Mouse (Mus musculus) granulocyte monocyte progenitor cell, adult 5-6 weeks (primary cell): ENCODE data around the gene Helb. TPM values are rescaled to one million over a fixed set of nuclear protein-coding genes. Genes with fewer than 3 reads are reported as not detected.
"Not testable (repeated sequence)": the region's sequence is repeated elsewhere in the genome, so short reads cannot be mapped to it uniquely, and the experiment has no call there.

Source experiments
- ATAC-seq: replicated peaks from 2 replicates; pipeline ENCODE4 v1.8.0; 2016; ENCODE audit warnings: mild to moderate bottlenecking, moderate TSS enrichment, inconsistent platforms; ENCODE audit not compliant: poor library complexity, severe bottlenecking
- total RNA-seq, 2 experiments: library from RNA; stranded (forward) in 1 of 2; stranded (reverse) in 1 of 2; fragments of 200-712, 200-1000 nt in 1 of 2; fragments of >200 nt in 1 of 2; fragmentation: Nextera tagmentation in 1 of 2; gene quantifications; 2 replicates each; pipeline ENCODE4 v1.2.3; 2014 to 2017

The Helb gene
- total RNA-seq (2014; fragmentation: Nextera tagmentation) (29.5 and 32.7 TPM in 2 replicates), total RNA-seq (2017) (35.3 and 39.7 TPM in 2 replicates)

DNA sequence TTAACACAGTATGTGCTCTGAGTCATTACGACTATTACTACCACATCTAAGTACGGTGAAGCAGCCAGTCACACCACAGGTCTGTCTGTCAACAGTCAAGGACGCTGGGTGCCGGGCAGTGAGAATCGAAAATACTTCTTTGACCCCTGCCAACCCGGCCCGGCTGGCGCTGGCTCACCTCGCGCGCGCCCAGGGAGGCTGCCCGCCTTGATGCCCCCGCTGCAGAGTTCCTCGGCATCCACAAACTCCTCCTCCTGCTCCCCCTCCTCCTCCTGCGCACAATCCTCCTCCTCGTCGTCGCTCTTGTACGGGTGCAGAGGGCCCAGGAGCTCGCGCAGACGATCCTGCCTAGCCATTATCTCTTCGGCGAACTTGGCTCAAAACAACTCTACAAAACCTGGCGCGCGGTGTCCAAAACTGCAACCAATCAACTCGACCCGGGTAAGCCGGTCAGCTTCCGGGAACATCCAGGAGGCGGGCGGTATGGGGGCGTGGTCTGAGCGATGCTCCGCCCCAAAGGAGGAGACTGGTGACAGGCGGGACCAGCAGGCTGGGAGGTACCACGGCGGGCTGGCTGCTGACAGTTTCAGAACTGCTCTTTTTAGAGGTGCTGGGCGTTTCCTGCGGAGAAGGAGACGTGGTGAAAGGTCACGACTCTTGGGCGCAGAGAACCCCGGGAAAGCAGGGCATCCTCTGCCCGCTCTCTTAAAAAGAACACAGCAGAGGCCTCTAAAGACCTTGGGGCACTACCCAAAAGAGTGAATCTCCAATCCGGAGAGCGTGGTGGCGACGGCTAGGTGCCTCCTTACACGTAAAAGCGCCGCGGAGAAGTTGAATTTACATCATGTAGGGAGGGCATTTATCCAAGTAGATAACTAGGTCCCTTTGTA, at the start of gene Helb:
Helb (minus strand) TSS at position 481 of the 890 bp plus-strand sequence.
- ATAC-seq, result peak; percentile 94

DNA sequence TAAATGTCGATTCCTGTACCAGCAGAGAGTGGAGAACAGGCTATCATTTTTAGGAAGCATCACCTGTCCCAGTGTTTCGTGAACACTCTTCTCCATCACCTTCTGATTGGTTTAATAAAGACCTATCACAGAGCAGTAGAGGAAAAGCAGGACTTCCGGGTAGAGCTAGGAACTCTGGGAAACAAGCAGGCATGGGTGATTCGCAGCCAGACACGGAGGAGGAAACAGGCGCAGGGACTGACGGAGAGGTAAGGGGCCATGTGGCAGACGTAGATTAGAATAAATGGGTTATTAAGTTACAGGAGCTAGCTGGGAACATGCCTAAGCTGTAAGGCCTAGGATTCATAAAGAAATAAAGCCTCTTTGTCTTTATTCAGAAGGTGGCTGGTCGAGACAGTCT, 47.7 kb upstream of the Helb start:
- no peak for ATAC-seq

DNA sequence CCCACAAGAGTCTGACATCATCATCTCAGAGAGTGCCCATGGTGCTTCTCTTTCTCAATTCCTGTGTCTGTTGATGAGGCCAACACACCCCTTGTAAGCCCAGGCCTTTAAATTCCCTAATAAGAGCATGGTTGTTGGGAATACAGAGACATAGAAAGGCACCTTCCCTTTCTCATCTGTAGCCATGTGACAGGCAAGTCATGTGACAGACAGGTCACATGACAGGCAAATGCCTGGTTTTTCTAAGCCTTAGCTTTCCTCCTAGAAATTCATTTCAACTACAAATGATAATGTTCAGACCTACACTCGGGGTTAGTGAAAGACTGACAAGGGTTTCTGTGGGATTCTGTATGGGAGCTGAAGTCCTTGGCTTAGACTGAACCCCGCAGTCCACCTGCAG, 41.1 kb upstream of the Helb start:
- no peak for ATAC-seq

DNA sequence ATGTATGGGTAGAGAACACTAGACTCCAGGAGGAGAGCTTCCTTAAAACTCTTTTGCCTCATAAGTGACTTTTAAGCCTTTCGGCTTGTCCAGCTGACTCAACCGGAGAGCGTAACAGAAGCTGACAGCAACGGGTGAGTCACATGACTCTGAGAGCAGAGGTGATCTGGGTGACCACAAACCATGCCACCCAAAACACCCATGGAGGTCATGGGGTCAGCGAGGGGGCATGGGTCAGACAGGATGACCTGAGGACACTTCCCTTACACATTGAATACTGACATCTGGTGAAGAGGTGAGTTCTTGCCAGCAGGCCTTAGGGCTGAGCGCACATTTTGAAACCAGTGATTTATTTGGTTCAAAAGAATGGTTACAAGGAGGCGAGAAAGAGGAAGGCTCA, 38.9 kb upstream of the Helb start:
- ATAC-seq, result no peak

DNA sequence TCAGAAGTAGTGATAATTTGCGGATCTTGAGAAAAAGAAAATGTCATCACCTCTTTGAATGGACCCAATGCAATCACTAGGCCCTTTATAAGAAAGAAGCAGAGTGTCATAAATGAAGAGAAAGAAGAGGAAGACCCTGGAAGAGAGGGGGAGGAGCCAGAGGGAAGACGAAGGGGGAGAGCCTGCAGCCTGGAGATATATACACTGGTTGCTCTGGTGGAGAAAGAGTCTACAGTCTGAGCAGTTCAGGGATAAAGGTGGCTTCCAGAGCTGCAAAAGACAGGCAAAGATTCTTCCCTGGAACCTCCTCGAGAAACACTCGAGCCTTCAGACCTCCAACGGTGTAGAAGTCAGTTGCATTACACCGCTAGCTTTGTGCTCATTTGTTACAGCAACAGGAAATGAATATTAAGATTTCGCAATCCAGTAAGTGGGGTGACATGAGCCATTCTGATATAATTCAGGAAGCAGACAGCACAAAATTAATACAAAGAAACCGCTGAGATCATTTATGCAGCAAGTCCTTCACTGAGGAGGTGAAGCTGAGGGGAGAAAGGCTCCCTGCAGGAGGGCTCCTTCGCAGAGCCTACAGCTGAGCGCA, 28.2 kb upstream of the Helb start:
- peak; percentile 90 for ATAC-seq

DNA sequence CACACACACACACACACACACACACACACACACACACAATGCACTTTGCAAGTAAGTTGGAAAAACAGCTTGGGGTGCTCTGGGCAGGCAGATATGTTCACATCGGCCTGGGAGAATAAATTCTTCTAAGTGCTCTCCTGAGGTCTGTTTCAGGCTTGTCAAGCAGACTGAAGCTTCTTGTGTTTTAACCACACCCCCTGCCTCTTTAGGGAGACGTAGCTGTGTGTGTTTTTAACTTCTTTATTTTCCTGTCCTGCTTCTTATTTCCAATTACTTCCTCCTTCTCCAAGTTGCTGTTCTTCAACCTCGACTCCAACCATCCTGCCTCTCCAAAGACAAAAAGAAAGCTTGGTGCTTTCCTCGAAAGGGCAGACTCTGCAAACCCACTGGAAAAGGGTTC, 27.4 kb upstream of the Helb start:
- ATAC-seq, result peak; percentile 47

DNA sequence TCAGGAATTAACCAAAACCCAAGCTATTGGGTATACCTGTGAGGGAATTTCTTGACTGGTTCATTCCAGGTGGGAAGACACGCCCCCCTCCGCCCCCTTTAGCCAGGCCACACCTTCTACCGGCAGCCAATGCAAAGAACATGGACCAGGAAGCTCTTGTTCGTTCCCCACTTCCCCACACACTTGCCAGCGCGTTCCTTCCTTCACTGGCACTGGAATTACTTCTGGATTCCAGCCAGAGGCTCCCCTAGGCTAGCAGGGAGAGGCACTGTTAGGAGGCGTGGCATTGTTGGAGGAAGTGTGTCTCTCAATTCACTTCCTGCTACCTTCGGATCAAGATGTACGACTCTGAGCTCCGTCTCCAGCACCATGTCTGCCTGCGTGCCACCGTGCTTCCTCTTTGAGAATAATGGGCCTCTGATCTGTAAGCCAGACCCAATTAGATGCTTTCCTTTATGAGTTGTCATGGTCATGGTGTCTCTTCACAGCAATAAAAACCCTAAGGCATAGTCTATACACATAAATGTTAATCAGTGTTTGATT, 23.3 kb upstream of the Helb start:
- ATAC-seq, result peak; percentile 72

DNA sequence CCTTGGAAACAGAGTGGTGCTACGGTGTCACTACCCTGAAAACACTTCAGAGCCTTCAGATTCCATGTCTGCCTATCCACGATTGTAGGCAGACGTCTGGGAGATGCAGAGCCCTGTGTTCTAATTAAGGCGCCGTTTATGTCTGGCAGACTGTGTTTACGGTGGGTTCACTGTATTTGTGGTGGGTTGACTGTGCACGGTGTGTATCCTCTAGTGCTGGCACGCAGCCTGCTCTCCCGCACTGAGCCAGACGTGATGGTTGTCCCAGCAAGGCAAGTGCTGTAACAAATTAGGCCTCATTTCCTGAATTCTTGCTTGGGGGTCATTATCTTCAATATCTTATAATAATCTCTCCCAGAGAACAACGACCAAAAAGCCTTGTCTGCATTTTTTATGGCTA, 20.9 kb upstream of the Helb start:
- ATAC-seq, result no peak

DNA sequence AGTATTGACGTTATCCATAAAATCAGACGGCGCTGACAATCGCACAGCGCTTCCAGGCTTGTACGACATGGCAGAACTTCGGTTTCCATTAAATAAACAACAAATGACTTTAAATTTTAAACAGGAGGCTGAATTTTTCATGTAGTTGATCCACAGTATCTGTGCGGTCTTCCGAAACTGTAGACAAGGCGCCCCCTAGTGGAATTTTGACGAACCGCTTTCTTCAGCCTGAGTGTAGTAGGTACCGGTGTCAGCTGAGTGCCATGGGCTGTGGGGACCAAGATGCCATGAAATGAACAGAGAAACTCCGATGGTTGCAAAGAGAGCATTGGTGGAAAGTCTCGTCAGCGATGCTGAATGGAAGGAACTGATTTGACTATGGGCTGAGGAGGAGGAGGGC, 17.8 kb upstream of the Helb start:
- peak; percentile 68 for ATAC-seq

DNA sequence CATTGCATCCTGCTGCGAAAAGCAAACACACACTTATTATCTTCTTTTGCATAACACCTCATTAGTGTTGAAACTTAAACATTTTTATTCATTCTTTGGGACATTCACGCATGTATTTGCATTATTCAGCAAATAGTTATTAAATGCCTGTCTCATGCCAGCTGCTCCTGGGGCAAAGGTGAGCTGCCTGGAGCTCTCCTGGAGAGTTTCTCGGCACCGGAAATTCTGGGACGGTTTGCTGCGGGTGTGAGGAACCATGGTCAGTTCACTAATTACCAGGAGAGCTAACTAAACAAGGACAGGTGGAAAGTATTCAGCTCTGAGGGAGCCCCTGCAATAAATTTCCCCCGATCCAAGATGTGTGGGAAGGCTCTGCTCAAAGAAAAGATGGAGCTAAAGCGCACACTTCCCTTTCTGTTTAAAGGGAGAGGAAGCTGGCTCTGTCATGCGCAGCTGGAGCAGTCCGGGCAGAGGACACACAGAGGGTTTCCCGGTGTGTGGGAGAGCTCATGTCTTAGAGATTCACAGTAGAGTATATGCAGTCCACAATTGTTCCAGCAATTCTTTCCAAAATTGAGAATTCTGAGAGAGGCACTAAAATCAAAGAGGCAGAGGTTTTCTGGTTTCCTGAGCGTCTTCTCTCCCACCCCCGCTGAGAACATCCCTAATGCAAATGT, 16.0 kb upstream of the Helb start:
- ATAC-seq, result peak; percentile 39

DNA sequence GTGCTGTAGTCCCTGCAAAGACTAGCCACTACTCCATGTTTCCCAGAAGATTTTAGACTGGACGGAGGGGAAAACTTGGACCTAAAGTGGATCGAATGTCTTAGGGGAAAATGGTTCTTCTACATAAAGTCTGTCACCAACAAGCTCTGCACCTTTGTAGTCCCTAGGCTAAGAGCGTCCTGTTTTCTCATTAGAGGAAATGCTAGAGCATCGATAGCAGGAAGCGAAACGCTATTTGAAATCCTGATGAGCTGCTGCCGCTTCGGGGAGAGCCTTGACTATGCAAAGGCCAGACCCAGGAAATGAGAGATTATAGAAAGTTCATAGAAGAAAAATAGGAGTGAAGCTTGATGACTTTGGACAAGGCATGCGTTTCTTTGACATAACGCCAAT, 12.7 kb upstream of the Helb start:
- peak; percentile 74 for ATAC-seq

DNA sequence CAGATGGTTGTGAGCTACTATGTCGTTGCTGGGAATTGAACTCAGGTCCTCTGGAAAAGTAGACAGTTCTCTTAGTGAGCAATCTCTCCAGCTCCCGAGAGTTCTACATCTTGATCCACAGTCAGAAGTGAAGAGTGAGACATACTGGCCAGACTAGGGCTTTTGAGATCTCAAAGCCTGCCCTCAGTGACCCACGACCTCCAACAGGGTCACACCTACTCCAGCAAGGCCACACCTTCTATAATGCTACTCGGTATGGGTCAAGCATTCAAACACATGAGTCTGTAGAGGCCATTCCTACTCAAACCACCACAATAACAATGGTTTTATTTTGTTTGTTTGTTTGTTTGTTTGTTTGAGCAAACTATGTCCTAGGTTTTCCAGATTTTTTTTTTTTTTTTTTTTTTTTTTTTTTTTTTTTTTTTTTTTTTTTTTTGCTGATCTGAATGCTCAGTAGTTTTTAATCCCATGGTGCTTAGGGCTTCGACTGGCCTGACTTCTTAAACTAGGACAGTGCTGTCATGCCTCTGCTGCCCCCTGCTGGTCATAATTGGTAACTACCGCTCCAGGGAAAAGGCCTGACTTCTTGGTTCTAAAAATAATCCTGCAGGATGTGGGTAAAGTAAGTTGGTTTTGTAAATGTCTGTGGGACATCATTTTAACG, 12.1 kb upstream of the Helb start:
- ATAC-seq, result peak; percentile 86

DNA sequence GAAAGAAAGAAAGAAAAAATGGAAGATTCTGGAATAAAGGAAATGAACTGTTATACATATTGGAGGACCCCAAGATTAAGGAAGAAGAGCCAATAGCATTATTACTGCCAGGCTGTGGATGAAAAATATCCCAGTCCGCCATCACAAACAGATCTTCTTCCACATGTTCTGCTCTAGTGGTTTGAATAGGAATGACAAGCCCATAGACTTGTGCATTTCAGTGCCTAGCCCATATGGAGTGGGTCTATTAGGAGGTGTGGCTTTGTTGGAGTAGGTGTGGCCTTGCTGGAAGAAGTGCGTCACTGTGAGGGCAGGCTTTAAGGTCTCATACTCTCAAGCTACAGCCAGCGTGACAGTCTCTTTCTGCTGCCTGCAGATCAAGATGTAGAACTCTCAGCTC, 10.9 kb upstream of the Helb start:
- peak; percentile 41 for ATAC-seq

DNA sequence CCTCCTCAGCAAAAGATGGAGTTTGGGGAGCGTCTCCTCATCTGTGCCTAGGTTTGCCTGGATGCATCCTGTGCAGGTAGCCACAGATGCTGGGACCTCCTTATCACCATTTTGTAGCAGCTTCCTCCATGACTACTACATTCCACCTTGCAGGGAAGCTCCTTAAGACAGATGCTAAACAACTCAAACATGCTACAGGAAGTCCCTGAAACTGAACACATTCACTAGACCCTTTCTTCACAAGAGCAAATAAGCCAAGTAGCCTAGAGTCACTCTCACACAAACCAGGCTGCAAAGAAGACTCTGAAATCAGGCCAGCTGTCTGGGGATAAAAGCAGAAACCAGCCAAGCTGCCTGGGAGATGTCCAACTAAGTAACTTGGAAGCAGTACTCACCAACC, 2.5 kb upstream of the Helb start:
- no peak for ATAC-seq

DNA sequence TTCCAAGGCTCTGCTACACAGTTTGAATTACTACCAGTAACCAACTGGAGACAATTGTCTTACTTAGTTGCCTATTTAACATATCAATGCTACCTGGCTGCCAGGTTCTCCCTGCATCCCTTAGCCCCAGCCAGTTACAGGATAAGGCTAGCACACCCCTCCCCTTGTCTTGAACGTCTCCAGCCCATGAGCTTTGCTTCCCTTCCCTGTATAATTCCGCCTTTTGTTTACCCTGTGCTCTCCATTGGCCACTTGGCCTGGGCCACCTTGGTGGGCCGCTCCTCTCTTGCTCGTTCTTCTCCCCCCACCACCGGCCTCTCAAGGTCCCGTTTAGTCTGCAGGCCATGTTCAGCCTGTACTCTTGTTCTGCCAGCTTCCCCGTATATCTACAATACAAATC, 1.7 kb upstream of the Helb start:
- ATAC-seq, result no peak

DNA sequence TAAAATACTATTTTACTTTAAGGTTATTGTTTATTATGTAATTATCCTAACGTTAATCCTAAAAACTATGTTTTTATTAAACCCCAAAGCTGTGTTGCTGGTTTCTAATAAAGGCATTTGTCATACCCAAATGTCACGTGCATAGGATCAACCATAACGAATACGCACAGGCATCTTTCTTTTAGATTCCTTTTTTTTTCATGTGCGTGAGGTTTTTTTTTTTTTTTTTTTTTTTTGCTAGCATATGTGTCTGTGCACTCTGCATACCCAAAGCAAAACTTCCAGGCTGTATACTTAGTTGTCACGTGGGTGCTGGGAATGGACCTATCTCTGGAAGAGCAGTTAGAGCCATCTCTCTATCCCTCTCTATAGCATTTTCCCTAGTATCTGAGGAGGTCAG, 1.2 kb upstream of the Helb start:
- ATAC-seq, result no peak

DNA sequence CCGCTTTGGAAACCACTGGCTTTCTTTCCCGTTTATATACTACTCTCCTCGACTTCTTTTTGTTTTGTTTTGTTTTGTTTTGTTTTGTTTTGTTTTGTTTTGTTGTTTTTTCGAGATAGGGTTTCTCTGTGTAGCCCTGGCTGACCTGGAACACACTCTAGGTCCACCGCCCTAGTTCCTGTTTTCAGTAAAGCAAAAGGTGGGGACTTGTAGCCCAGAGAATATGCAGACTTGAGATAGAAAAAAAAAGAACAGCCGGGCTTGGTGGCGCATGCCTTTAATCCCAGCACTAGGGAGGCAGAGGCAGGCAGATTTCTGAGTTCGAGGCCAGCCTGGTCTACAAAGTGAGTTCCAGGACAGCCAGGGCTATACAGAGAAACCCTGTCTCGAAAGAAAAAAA, 695 bp upstream of the Helb start:
- not testable (repeated sequence) for ATAC-seq

DNA sequence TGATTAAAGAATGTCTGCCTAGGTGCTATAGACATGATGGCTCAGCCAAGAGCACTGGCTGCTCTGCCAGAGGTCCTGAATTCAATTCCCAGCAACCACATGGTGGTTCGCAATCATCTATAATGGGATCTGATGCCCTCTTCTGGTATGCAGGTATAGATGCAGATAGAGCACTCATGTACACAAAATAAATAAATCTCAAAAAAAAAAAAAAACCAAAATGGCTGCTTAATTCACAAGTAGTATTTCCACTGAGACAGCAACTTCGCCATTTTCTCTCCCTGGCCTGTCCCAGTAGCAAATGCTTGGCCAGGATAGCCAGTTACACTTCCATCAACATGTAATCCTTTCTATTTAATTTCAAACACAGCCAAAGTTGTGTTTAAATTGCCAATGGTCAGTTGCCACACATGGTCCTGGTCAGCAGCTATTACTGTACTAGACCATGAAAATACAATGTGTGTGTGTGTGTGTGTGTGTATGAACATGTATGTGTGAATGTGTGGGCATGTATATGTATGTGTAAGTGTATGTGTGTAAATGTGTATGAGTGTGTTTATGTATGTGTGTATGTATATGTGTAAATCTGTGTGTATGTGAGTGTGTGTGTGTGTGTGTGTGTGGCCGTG, 982 bp downstream of the Helb start:
- ATAC-seq, result no peak

DNA sequence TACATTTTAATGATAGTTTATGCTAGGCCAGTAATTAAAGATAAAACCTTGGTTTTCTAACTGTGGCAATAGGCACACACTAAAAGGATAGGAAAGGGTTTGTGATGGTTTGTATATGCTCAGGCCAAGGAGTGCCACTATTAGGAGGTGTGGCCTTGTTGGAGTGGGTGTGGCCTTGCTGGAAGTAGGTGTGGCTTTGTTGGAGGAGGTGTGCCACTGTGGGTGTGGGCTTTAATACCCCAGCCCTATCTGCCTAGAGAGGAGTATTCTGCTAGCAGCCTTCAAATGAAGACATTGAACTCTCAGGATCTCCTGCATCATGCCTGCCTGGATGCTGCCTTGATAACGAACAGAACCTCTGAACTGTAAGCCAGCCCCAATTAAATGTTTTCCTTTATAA, 12.0 kb downstream of the Helb start:
- no peak for ATAC-seq

DNA sequence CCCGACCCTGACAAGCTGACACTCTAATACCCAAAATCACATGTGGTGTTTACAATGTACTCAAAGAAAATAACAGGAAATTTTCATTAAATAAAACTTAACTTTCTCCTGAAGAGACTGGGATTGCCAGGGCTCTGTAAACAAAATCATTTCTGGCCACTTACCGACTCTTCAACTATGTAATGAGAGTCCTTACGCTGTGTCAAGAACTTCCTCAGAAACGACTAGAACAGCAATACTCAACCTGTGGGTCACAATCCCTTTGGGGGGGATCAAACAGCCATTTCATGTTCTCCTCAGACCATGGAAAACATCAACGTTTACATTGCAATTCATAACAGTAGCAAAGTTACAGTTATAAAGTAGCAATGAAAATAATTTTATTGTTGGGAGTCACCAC, 15.2 kb downstream of the Helb start:
- ATAC-seq, result no peak
